Mouse (Mus musculus) forebrain, embryonic 16.5 days (tissue): ENCODE measurements around the gene Epha7. TPM values are rescaled to one million over a fixed set of nuclear protein-coding genes. Genes with fewer than 3 reads are reported as not detected.

Source experiments
- ATAC-seq: fragments of 200-750 bp; cut with Nextera tagmentation; 2 replicates; pipeline ENCODE4 v1.8.0; 2017; ENCODE audit warnings: mild to moderate bottlenecking, moderate library complexity
- H3K27ac ChIP-seq: fragments of 300-500 bp; sonication (generic); 2 replicates; pipeline ENCODE4 v1.5.1; 2014; ENCODE audit warnings: low read length, control low read depth
- H3K27me3 ChIP-seq: fragments of 300-500 bp; sonication (generic); replicated peaks from 2 replicates; pipeline ENCODE4 v1.6.1; 2014; ENCODE audit warnings: low read length; ENCODE audit not compliant: control insufficient read depth, insufficient read depth
- H3K36me3 ChIP-seq: fragments of 300-500 bp; sonication (generic); 2 replicates; pipeline ENCODE4 v1.6.1; 2014; ENCODE audit not compliant: control insufficient read depth, insufficient read depth
- H3K4me1 ChIP-seq: fragments of 300-500 bp; sonication (generic); replicated peaks from 2 replicates; pipeline ENCODE4 v1.6.1; 2014; ENCODE audit warnings: low read length; ENCODE audit not compliant: control insufficient read depth, insufficient read depth
- H3K4me2 ChIP-seq: fragments of 300-500 bp; sonication (generic); 2 replicates; pipeline ENCODE4 v1.6.1; 2014; ENCODE audit warnings: mild to moderate bottlenecking, low read length, control low read depth
- H3K4me3 ChIP-seq: fragments of 300-500 bp; sonication (generic); replicated peaks from 2 replicates; pipeline ENCODE4 v1.5.1; 2014; ENCODE audit warnings: mild to moderate bottlenecking, low read length, control low read depth
- H3K9ac ChIP-seq: fragments of 300-500 bp; sonication (generic); replicated peaks from 2 replicates; pipeline ENCODE4 v1.6.1; 2014; ENCODE audit warnings: low read depth, low read length, control low read depth
- H3K9me3 ChIP-seq: fragments of 300-500 bp; sonication (generic); 2 replicates; pipeline ENCODE4 v1.6.1; 2016; ENCODE audit warnings: low read length; ENCODE audit not compliant: control insufficient read depth
- WGBS: fragments of 180-500 bp; shearing (Covaris S2); extraction: QIAGEN DNeasy Blood & Tissue Kit; methylation state at CpG from one replicate; pipeline ENCODE4 v1.1.7; 2014; 5-methylcytosine and 5-hydroxymethylcytosine counted together
- polyA plus RNA-seq: library from polyadenylated mRNA; unstranded; fragments of >200 nt; fragmentation: Nextera tagmentation; extraction: Ambion mirVana; gene quantifications from 2 replicates; pipeline ENCODE4 v1.2.1, GENCODE M21; 2015

The Epha7 gene
- polyA plus RNA-seq, 1 experiment from 2014 or later: 69.8 TPM

- no peak for ATAC-seq
- peak overlapping the region; percentile 25; the same call in 1 of the 2 replicates for H3K4me2 ChIP-seq
These were observed 11.7 kb downstream of the Epha7 start for GRCm38 (mm10) chr4:28824616-28825015.

GRCm38 (mm10) chr4:28837669-28838068, 24.7 kb downstream of the Epha7 start:
- WGBS: 93% methylated on average over 3 of the region's 3 CpGs

More at GRCm38 (mm10) chr4:28824616-28825015, 11.7 kb downstream of the Epha7 start:
- Histone ChIP-seq H3K36me3 (no peaks in the 10 kb centered on the region), H3K9me3 (no peaks in the 10 kb centered on the region), H3K27ac (no peak overlapping the region), H3K27me3 (no peaks in the 10 kb centered on the region), H3K4me3 (no peak overlapping the region), H3K4me1 (peaks cover 4% of the 10 kb centered on the region), H3K9ac (no peak overlapping the region)
- 22% methylated on average over 7 of the region's 7 CpGs for WGBS

GRCm38 (mm10) chr4:28846311-28846710, 33.4 kb downstream of the Epha7 start:
- Histone ChIP-seq H3K36me3 (no peaks in the 10 kb centered on the region), H3K4me1 (no peaks in the 10 kb centered on the region), H3K9ac (no peak overlapping the region), H3K9me3 (no peaks in the 10 kb centered on the region), H3K27me3 (no peaks in the 10 kb centered on the region), H3K4me3 (no peak overlapping the region), H3K27ac (no peak overlapping the region), H3K4me2 (no peak overlapping the region)
- ATAC-seq: no peak
- WGBS: 94% methylated on average over 4 of the region's 4 CpGs

More at GRCm38 (mm10) chr4:28837669-28838068, 24.7 kb downstream of the Epha7 start:
- no peaks in the 10 kb centered on the region; the same call in 1 of the 2 replicates for H3K4me1 ChIP-seq
- H3K27ac ChIP-seq: no peak overlapping the region
- H3K36me3 ChIP-seq: no peaks in the 10 kb centered on the region
- no peak overlapping the region for H3K4me3 ChIP-seq
- ATAC-seq: no peak
- no peak overlapping the region for H3K9ac ChIP-seq
- no peaks in the 10 kb centered on the region for H3K9me3 ChIP-seq
- no peak overlapping the region for H3K4me2 ChIP-seq
- no peaks in the 10 kb centered on the region for H3K27me3 ChIP-seq

GRCm38 (mm10) chr4:28850388-28850787, 37.5 kb downstream of the Epha7 start:
- H3K9ac ChIP-seq: no peak overlapping the region
- no peak overlapping the region for H3K4me3 ChIP-seq
- ATAC-seq: no peak
- 50% methylated on average over 2 of the region's 2 CpGs for WGBS
- no peaks in the 10 kb centered on the region for H3K4me1 ChIP-seq
- no peaks in the 10 kb centered on the region for H3K9me3 ChIP-seq
- H3K36me3 ChIP-seq: no peaks in the 10 kb centered on the region
- no peaks in the 10 kb centered on the region for H3K27me3 ChIP-seq
- no peak overlapping the region for H3K27ac ChIP-seq
- no peak overlapping the region for H3K4me2 ChIP-seq

- Histone ChIP-seq H3K9ac (no peak overlapping the region), H3K9me3 (no peaks in the 10 kb centered on the region), H3K4me1 (no peaks in the 10 kb centered on the region), H3K4me3 (no peak overlapping the region), H3K4me2 (no peak overlapping the region), H3K27me3 (no peaks in the 10 kb centered on the region), H3K27ac (no peak overlapping the region), H3K36me3 (no peaks in the 10 kb centered on the region)
- ATAC-seq: no peak
- WGBS: 79% methylated on average over 6 of the region's 6 CpGs
These were observed 50.1 kb downstream of the Epha7 start for GRCm38 (mm10) chr4:28862845-28863666.

- ATAC-seq: no peak
- Histone ChIP-seq H3K9me3 (no peaks in the 10 kb centered on the region), H3K36me3 (no peaks in the 10 kb centered on the region), H3K4me1 (no peaks in the 10 kb centered on the region), H3K27ac (no peak overlapping the region), H3K27me3 (no peaks in the 10 kb centered on the region), H3K9ac (no peak overlapping the region), H3K4me2 (no peak overlapping the region), H3K4me3 (no peak overlapping the region)
- 3% methylated on average over 2 of the region's 2 CpGs for WGBS
These were observed 53.5 kb downstream of the Epha7 start for GRCm38 (mm10) chr4:28866411-28866810.

GRCm38 (mm10) chr4:28871615-28872014, 58.7 kb downstream of the Epha7 start:
- WGBS: 89% methylated on average over 11 of the region's 11 CpGs
- ATAC-seq: no peak
- H3K4me3 ChIP-seq: no peak overlapping the region
- H3K9me3 ChIP-seq: no peaks in the 10 kb centered on the region
- no peaks in the 10 kb centered on the region for H3K4me1 ChIP-seq
- H3K27ac ChIP-seq: no peak overlapping the region
- no peaks in the 10 kb centered on the region for H3K36me3 ChIP-seq
- no peak overlapping the region for H3K4me2 ChIP-seq
- H3K9ac ChIP-seq: no peak overlapping the region
- no peaks in the 10 kb centered on the region for H3K27me3 ChIP-seq

DNA sequence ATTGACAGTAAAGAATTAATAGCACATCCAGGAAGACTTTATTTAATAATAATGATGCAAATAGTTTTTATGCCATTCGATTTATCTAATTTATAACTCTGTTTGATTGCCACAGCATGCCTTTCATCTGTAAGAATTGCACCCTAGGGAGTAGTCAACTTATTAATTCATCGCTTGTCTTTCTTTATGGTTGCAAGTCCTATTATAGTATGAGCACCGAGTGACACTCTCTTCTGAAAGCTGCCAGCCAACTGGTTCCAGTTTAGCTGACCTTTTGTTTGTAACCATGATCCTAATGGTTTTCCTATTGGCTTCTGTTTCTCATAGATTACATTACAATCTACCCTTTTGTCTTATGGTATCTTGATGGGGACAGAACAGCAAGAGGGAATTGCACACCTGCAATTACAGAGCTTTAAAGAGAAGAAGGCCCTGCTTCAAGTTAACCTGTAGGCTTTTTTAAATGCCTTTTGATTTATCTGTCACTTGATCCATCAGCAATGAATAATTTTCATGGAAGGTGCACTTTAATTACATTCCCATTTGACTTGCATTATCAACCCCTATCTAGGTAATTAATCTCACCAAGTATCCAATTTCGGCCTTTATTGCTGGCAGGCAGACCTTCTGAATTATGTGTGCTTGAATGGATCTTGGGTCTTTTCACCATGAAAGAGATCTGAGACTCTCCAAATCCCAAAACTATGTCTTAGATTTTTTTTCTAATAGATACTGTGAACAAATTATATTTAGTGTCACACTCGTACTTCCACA, 68.5 kb downstream of the Epha7 start:
- H3K36me3 ChIP-seq: no peaks in the 10 kb centered on the region
- no peaks in the 10 kb centered on the region for H3K9me3 ChIP-seq
- no peak for ATAC-seq
- H3K27me3 ChIP-seq: no peaks in the 10 kb centered on the region
- H3K27ac ChIP-seq: no peak overlapping the region
- no peak overlapping the region for H3K4me3 ChIP-seq
- no peak overlapping the region for H3K4me2 ChIP-seq
- no peak overlapping the region for H3K9ac ChIP-seq
- H3K4me1 ChIP-seq: no peaks in the 10 kb centered on the region
- WGBS: 27% methylated on average over 5 of the region's 5 CpGs

DNA sequence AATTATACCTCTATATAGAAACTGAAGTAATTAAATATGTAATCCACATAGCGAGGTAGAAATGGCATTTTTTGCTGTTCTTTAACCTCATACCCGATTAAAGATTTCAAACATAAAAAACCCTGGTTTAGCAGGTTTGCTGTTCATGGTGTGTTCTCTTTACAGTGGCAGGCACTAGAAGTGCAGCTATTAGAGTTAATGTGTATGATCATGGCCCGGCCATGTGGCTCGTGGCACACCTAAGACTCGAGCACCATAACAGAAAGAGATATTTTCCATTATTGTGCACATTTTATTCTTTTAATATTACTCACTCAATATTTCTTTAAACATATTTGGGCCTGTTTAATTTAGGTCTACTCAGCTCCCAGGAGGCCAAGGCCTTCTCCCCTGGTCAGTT, 76.7 kb downstream of the Epha7 start:
- Histone ChIP-seq H3K9me3 (no peaks in the 10 kb centered on the region), H3K9ac (no peak overlapping the region), H3K27me3 (no peaks in the 10 kb centered on the region), H3K4me2 (no peak overlapping the region), H3K36me3 (no peaks in the 10 kb centered on the region), H3K4me1 (no peaks in the 10 kb centered on the region), H3K4me3 (no peak overlapping the region), H3K27ac (no peak overlapping the region)
- WGBS: 85% methylated on average over 5 of the region's 5 CpGs
- ATAC-seq: no peak
